Comparison of ENCODE assay signal across 10 mouse cellular contexts in genomic region chr19:5486771-5487170, GRCm38 (mm10). TPM values are rescaled to one million over a fixed set of nuclear protein-coding genes. Genes with fewer than 3 reads are reported as not detected.
A peak's percentile ranks its signal among the peaks of the same experiment; 100 is the strongest.
DNase-seq lines count a peak whose midpoint lies in the region; ATAC-seq lines count a peak whose summit lies in the region.
"Had no signal": no experiment of that assay in that cellular context is flagged by ENCODE, and none has a peak within 500 bp of the region (broad histone marks: within the 10 kb centered on the region; RNA-seq: fewer than 3 reads in every experiment).

No protein-coding gene starts in this region.

- peaks cover 48% of the 10 kb centered on the region for H3K36me3 ChIP-seq in forebrain, embryonic 10.5 days (replicated peaks)
- H3K36me3 ChIP-seq in forebrain, embryonic 14.5 days (ENCODE audit: control insufficient read depth, insufficient read depth, low read length): peaks cover 47% of the 10 kb centered on the region
- H3K36me3 ChIP-seq in liver, embryonic 11.5 days (ENCODE audit: control insufficient read depth, insufficient read depth, low read length): peaks cover 21% of the 10 kb centered on the region
- peaks cover 32% of the 10 kb centered on the region for H3K36me3 ChIP-seq in hindbrain, embryonic 15.5 days
- peaks cover 46% of the 10 kb centered on the region for H3K36me3 ChIP-seq in midbrain, embryonic 14.5 days (ENCODE audit: control insufficient read depth, insufficient read depth, low read length)

- no peak for ATAC-seq in forebrain, embryonic 14.5 days
- no peak for ATAC-seq in liver, embryonic 11.5 days (replicated peaks; ENCODE audit: low FRiP score)
- ATAC-seq in hindbrain, embryonic 15.5 days (ENCODE audit: low FRiP score, low read depth): no peak
- ATAC-seq in midbrain, embryonic 14.5 days (ENCODE audit: low FRiP score, low TSS enrichment): no peak

- peaks cover 38% of the 10 kb centered on the region for H3K4me1 ChIP-seq in forebrain, embryonic 10.5 days
- peaks cover 7% of the 10 kb centered on the region for H3K4me1 ChIP-seq in forebrain, embryonic 14.5 days (ENCODE audit: control insufficient read depth, insufficient read depth, low read length)
- H3K4me1 ChIP-seq in liver, embryonic 11.5 days (replicated peaks; ENCODE audit: control insufficient read depth, insufficient read depth, low read length): peaks cover 15% of the 10 kb centered on the region
- peaks cover 39% of the 10 kb centered on the region for H3K4me1 ChIP-seq in hindbrain, embryonic 15.5 days (replicated peaks)
- peaks cover 20% of the 10 kb centered on the region for H3K4me1 ChIP-seq in midbrain, embryonic 14.5 days (ENCODE audit: control insufficient read depth, insufficient read depth, low read length)

- no peak overlapping the region for H3K27ac ChIP-seq in forebrain, embryonic 10.5 days
- H3K27ac ChIP-seq in forebrain, embryonic 14.5 days (ENCODE audit: low read depth, low read length): no peak overlapping the region
- H3K27ac ChIP-seq in liver, embryonic 11.5 days (ENCODE audit: low read depth, low read length): no peak overlapping the region
- H3K27ac ChIP-seq in hindbrain, embryonic 15.5 days (replicated peaks): no peak overlapping the region
- H3K27ac ChIP-seq in midbrain, embryonic 14.5 days (replicated peaks; ENCODE audit: low read depth, low read length): no peak overlapping the region

- no peak overlapping the region for H3K4me2 ChIP-seq in forebrain, embryonic 14.5 days (ENCODE audit: low read length)
- peak overlapping the region; percentile 99 for H3K4me2 ChIP-seq in liver, embryonic 11.5 days
- peak overlapping the region; percentile 77 for H3K4me2 ChIP-seq in hindbrain, embryonic 15.5 days
- H3K4me2 ChIP-seq in midbrain, embryonic 14.5 days (ENCODE audit: low read length): peak overlapping the region; percentile 78

- peak overlapping the region; percentile 99 for H3K4me3 ChIP-seq in forebrain, embryonic 10.5 days
- no peak overlapping the region for H3K4me3 ChIP-seq in forebrain, embryonic 14.5 days (ENCODE audit: low read depth, low read length)
- H3K4me3 ChIP-seq in liver, embryonic 11.5 days (ENCODE audit: low read depth, low read length): no peak overlapping the region
- peak overlapping the region; percentile 66; the same call in 1 of the 2 replicates for H3K4me3 ChIP-seq in hindbrain, embryonic 15.5 days
- no peak overlapping the region; the same call in 1 of the 2 replicates for H3K4me3 ChIP-seq in midbrain, embryonic 14.5 days (replicated peaks; ENCODE audit: low read depth, low read length)

- H3K27me3 ChIP-seq in forebrain, embryonic 10.5 days (ENCODE audit: poor library complexity, severe bottlenecking): no peaks in the 10 kb centered on the region
- no peaks in the 10 kb centered on the region for H3K27me3 ChIP-seq in forebrain, embryonic 14.5 days (replicated peaks; ENCODE audit: control insufficient read depth, insufficient read depth, low read length)
- H3K27me3 ChIP-seq in liver, embryonic 11.5 days (replicated peaks; ENCODE audit: control insufficient read depth, insufficient read depth, low read length): no peaks in the 10 kb centered on the region
- H3K27me3 ChIP-seq in hindbrain, embryonic 15.5 days: no peaks in the 10 kb centered on the region
- H3K27me3 ChIP-seq in midbrain, embryonic 14.5 days (ENCODE audit: control insufficient read depth, insufficient read depth, low read length): no peaks in the 10 kb centered on the region

- DNase-seq in forebrain, embryonic 10.5 days (ENCODE audit: extremely low spot score, low spot score): no peak
- no peak for DNase-seq in forebrain, embryonic 14.5 days (ENCODE audit: low spot score)
- no peak for DNase-seq in liver, embryonic 11.5 days (ENCODE audit: low spot score)
- DNase-seq in liver: no peak
- no peak for DNase-seq in midbrain, embryonic 14.5 days
- no peak for DNase-seq in yolk sac, embryonic 10.5 days (ENCODE audit: low spot score)
- DNase-seq in adrenal gland, postnatal 4 days (ENCODE audit: low spot score in 2 of 2): no peak

- H3K9ac ChIP-seq in forebrain, embryonic 14.5 days (ENCODE audit: low read length): no peak overlapping the region
- H3K9ac ChIP-seq in liver, embryonic 11.5 days (ENCODE audit: low read depth, low read length): 0 out of 2 replicates have a peak overlapping the region, but pooled peaks have one; percentile 15
- H3K9ac ChIP-seq in hindbrain, embryonic 15.5 days: no peak overlapping the region; the same call in 1 of the 2 replicates
- no peak overlapping the region for H3K9ac ChIP-seq in midbrain, embryonic 14.5 days (replicated peaks; ENCODE audit: low read length)

- WGBS in forebrain, embryonic 10.5 days: 88% methylated on average over 4 of the region's 4 CpGs
- WGBS in forebrain, embryonic 14.5 days: 97% methylated on average over 4 of the region's 4 CpGs
- 91% methylated on average over 4 of the region's 4 CpGs for WGBS in liver, embryonic 11.5 days
- whole genome bisulfite sequencing in hindbrain, embryonic 15.5 days: 94% methylated on average over 4 of the region's 4 CpGs
- 84% methylated on average over 4 of the region's 4 CpGs for WGBS in midbrain, embryonic 14.5 days

- no peaks in the 10 kb centered on the region for H3K9me3 ChIP-seq in forebrain, embryonic 10.5 days
- no peaks in the 10 kb centered on the region for H3K9me3 ChIP-seq in forebrain, embryonic 14.5 days (replicated peaks; ENCODE audit: control insufficient read depth, low read length)
- H3K9me3 ChIP-seq in liver, embryonic 11.5 days (ENCODE audit: control insufficient read depth, low read length): no peaks in the 10 kb centered on the region
- H3K9me3 ChIP-seq in hindbrain, embryonic 15.5 days: no peaks in the 10 kb centered on the region
- no peaks in the 10 kb centered on the region for H3K9me3 ChIP-seq in midbrain, embryonic 14.5 days (ENCODE audit: control insufficient read depth, low read length)

RNA-seq across cellular contexts. Expression of gene Mus81, which starts 1.4 kb away (rescaled TPM):
- polyA plus RNA-seq in forebrain, embryonic 10.5 days (2016; fragmentation: Nextera tagmentation; extraction: Ambion mirVana): 40.9 and 42.9 TPM in 2 replicates
- 51.8 and 57.1 TPM in 2 replicates for polyA plus RNA-seq in forebrain, embryonic 14.5 days (2014; fragmentation: Nextera tagmentation; extraction: Ambion mirVana)
- polyA plus RNA-seq in liver, embryonic 11.5 days (2014; fragmentation: Nextera tagmentation; extraction: Ambion mirVana): 28.3 and 33.8 TPM in 2 replicates
- 49.2 TPM in 2 replicates for polyA plus RNA-seq in hindbrain, embryonic 15.5 days (2015; fragmentation: Nextera tagmentation; extraction: Ambion mirVana)
- 43.4 and 49.3 TPM in 2 replicates for polyA plus RNA-seq in midbrain, embryonic 14.5 days (2014; fragmentation: Nextera tagmentation; extraction: Ambion mirVana)
- 10 to 100 TPM; 24.9 to 29.8 TPM for total RNA-seq in adrenal gland, postnatal 4 days (2021)

RNA-seq across cellular contexts. Expression of gene Cfl1, which starts 3.5 kb away (rescaled TPM):
- polyA plus RNA-seq in forebrain, embryonic 10.5 days (2016; fragmentation: Nextera tagmentation; extraction: Ambion mirVana): 2,991 and 3,010 TPM in 2 replicates
- polyA plus RNA-seq in forebrain, embryonic 14.5 days (2014; fragmentation: Nextera tagmentation; extraction: Ambion mirVana): 4,491 and 4,757 TPM in 2 replicates
- 2,498 and 2,516 TPM in 2 replicates for polyA plus RNA-seq in liver, embryonic 11.5 days (2014; fragmentation: Nextera tagmentation; extraction: Ambion mirVana)
- polyA plus RNA-seq in hindbrain, embryonic 15.5 days (2015; fragmentation: Nextera tagmentation; extraction: Ambion mirVana): 3,340 and 3,538 TPM in 2 replicates
- polyA plus RNA-seq in midbrain, embryonic 14.5 days (2014; fragmentation: Nextera tagmentation; extraction: Ambion mirVana): 4,021 and 4,124 TPM in 2 replicates
- total RNA-seq in adrenal gland, postnatal 4 days (2021): 100 to 1,000 TPM; 789 to 859 TPM

RNA-seq across cellular contexts. Expression of gene Efemp2, which starts 13.0 kb away (rescaled TPM):
- 46.9 and 50.9 TPM in 2 replicates for polyA plus RNA-seq in forebrain, embryonic 10.5 days (2016; fragmentation: Nextera tagmentation; extraction: Ambion mirVana)
- 25.1 and 29.0 TPM in 2 replicates for polyA plus RNA-seq in forebrain, embryonic 14.5 days (2014; fragmentation: Nextera tagmentation; extraction: Ambion mirVana)
- polyA plus RNA-seq in liver, embryonic 11.5 days (2014; fragmentation: Nextera tagmentation; extraction: Ambion mirVana): 47.8 and 55.3 TPM in 2 replicates
- 38.9 and 44.9 TPM in 2 replicates for polyA plus RNA-seq in hindbrain, embryonic 15.5 days (2015; fragmentation: Nextera tagmentation; extraction: Ambion mirVana)
- polyA plus RNA-seq in midbrain, embryonic 14.5 days (2014; fragmentation: Nextera tagmentation; extraction: Ambion mirVana): 18.0 and 28.7 TPM in 2 replicates
- 10 to 100 TPM; 80.0 to 88.0 TPM for total RNA-seq in adrenal gland, postnatal 4 days (2021)

RNA-seq across cellular contexts. Expression of gene 1700020D05Rik, which starts 16.8 kb away (rescaled TPM):
- polyA plus RNA-seq in forebrain, embryonic 10.5 days (2016; fragmentation: Nextera tagmentation; extraction: Ambion mirVana): not detected in 2 replicates
- polyA plus RNA-seq in forebrain, embryonic 14.5 days (2014; fragmentation: Nextera tagmentation; extraction: Ambion mirVana): 0.28 TPM in 1 of 2 replicates, not detected in the other
- polyA plus RNA-seq in liver, embryonic 11.5 days (2014; fragmentation: Nextera tagmentation; extraction: Ambion mirVana): not detected in 2 replicates
- polyA plus RNA-seq in hindbrain, embryonic 15.5 days (2015; fragmentation: Nextera tagmentation; extraction: Ambion mirVana): 0.26 and 0.44 TPM in 2 replicates
- 0.36 TPM in 2 replicates for polyA plus RNA-seq in midbrain, embryonic 14.5 days (2014; fragmentation: Nextera tagmentation; extraction: Ambion mirVana)
- total RNA-seq in adrenal gland, postnatal 4 days (2021): 1 to 10 TPM; 3.0 to 3.5 TPM
- polyA plus RNA-seq: kidney, postnatal 0 days had no signal

RNA-seq across cellular contexts. Expression of gene Ctsw, which starts 18.5 kb away (rescaled TPM):
- 1.1 and 1.4 TPM in 2 replicates for polyA plus RNA-seq in forebrain, embryonic 10.5 days (2016; fragmentation: Nextera tagmentation; extraction: Ambion mirVana)
- polyA plus RNA-seq in forebrain, embryonic 14.5 days (2014; fragmentation: Nextera tagmentation; extraction: Ambion mirVana): 3.4 and 5.3 TPM in 2 replicates
- 0.39 and 0.52 TPM in 2 replicates for polyA plus RNA-seq in liver, embryonic 11.5 days (2014; fragmentation: Nextera tagmentation; extraction: Ambion mirVana)
- 4.3 and 5.7 TPM in 2 replicates for polyA plus RNA-seq in hindbrain, embryonic 15.5 days (2015; fragmentation: Nextera tagmentation; extraction: Ambion mirVana)
- polyA plus RNA-seq in midbrain, embryonic 14.5 days (2014; fragmentation: Nextera tagmentation; extraction: Ambion mirVana): 4.3 and 4.9 TPM in 2 replicates
- 1 to 10 TPM in 1 of 2 experiments, under 1 TPM in 1; 0.67 to 1.3 TPM for total RNA-seq in adrenal gland, postnatal 4 days (2021)
- polyA plus RNA-seq: testis, adult 2 months had no signal

Comparison
In these comparisons a context has a peak if more than half of its experiments do, and no peak if none do; other contexts are left out.
1. H3K4me3 ChIP-seq: peak in forebrain, embryonic 10.5 days (single experiment) and hindbrain, embryonic 15.5 days (single experiment); none in forebrain, embryonic 14.5 days (single experiment), liver, embryonic 11.5 days (single experiment) and midbrain, embryonic 14.5 days (single experiment).